Mouse (Mus musculus) kidney, embryonic 14.5 days (tissue): Measurements from ENCODE around the gene A730009L09Rik. TPM values are rescaled to one million over a fixed set of nuclear protein-coding genes. Genes with fewer than 3 reads are reported as not detected.
A peak's percentile ranks its signal among the peaks of the same experiment; 100 is the strongest.

ENCODE experiments used
- ATAC-seq: fragments of 200-750 bp; cut with Nextera tagmentation; 2 replicates; pipeline ENCODE4 v1.8.0; 2017; ENCODE audit warnings: moderate number of reproducible peaks, mild to moderate bottlenecking, moderate TSS enrichment, moderate library complexity; ENCODE audit not compliant: low FRiP score, low TSS enrichment
- H3K27ac ChIP-seq: fragments of 300-500 bp; sonication (generic); 2 replicates; pipeline ENCODE4 v1.5.1; 2014; ENCODE audit warnings: low read depth, mild to moderate bottlenecking, low read length, moderate library complexity, mixed read lengths
- H3K27me3 ChIP-seq: fragments of 300-500 bp; sonication (generic); 2 replicates; pipeline ENCODE4 v1.6.1; 2014; ENCODE audit warnings: mild to moderate bottlenecking, low read length; ENCODE audit not compliant: control insufficient read depth, insufficient read depth
- H3K36me3 ChIP-seq: fragments of 300-500 bp; sonication (generic); 2 replicates; pipeline ENCODE4 v1.6.1; 2014; ENCODE audit warnings: low read length, mixed read lengths; ENCODE audit not compliant: control insufficient read depth, insufficient read depth
- H3K4me1 ChIP-seq: fragments of 300-500 bp; sonication (generic); 2 replicates; pipeline ENCODE4 v1.6.1; 2014; ENCODE audit warnings: low read length, mixed read lengths; ENCODE audit not compliant: control insufficient read depth, insufficient read depth
- H3K4me2 ChIP-seq: fragments of 300-500 bp; sonication (generic); replicated peaks from 2 replicates; pipeline ENCODE4 v1.6.1; 2014; ENCODE audit warnings: low read depth, mild to moderate bottlenecking, low read length
- H3K4me3 ChIP-seq: fragments of 300-500 bp; sonication (generic); 2 replicates; pipeline ENCODE4 v1.5.1; 2014; ENCODE audit warnings: mild to moderate bottlenecking, low read length
- H3K9ac ChIP-seq: fragments of 300-500 bp; sonication (generic); 2 replicates; pipeline ENCODE4 v1.6.1; 2014; ENCODE audit warnings: low read depth, mild to moderate bottlenecking, low read length, moderate library complexity
- H3K9me3 ChIP-seq: fragments of 300-500 bp; sonication (generic); 2 replicates; pipeline ENCODE4 v1.6.1; 2016; ENCODE audit warnings: low read length; ENCODE audit not compliant: control insufficient read depth
- WGBS: fragments of 180-500 bp; shearing (Covaris S2); extraction: QIAGEN DNeasy Blood & Tissue Kit; methylation state at CpG from one replicate; pipeline ENCODE4 v1.1.7; 2014; 5-methylcytosine and 5-hydroxymethylcytosine counted together
- polyA plus RNA-seq: library from polyadenylated mRNA; unstranded; fragments of >200 nt; fragmentation: Nextera tagmentation; extraction: Ambion mirVana; gene quantifications from 2 replicates; pipeline ENCODE4 v1.2.1, GENCODE M21; 2014

A730009L09Rik gene
- polyA plus RNA-seq, 1 experiment from 2014 or later = not detected

DNA sequence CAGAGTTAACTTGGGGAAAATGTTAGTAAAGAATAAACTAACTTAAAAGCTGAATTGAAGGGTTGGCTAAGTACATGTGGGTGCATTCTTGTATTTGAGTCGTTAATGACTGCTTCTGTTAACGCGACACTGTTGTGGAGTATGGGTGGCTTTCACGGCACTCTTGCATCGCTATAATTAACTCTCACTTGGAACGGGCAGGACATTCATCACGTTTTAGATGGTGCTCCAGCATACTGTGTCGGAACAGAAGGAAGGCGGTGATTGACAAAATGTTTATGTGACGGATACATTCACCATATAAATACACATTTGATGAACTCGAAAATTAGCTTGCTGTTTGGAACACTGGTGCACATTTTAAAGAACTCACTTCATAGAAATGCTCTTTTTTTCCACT lies 29.0 kb upstream of the A730009L09Rik start:
- Histone ChIP-seq H3K27ac (no peak overlapping the region), H3K4me3 (no peak overlapping the region), H3K9ac (no peak overlapping the region), H3K27me3 (no peaks in the 10 kb centered on the region), H3K36me3 (no peaks in the 10 kb centered on the region), H3K4me1 (no peaks in the 10 kb centered on the region), H3K9me3 (no peaks in the 10 kb centered on the region), H3K4me2 (no peak overlapping the region)
- 53% methylated on average over 11 of the region's 11 CpGs for WGBS
- no peak for ATAC-seq

- Histone ChIP-seq H3K27ac (no peak overlapping the region), H3K27me3 (no peaks in the 10 kb centered on the region), H3K4me3 (no peak overlapping the region), H3K9ac (no peak overlapping the region), H3K4me2 (peak overlapping the region; percentile 28; the same call in 1 of the 2 replicates), H3K4me1 (no peaks in the 10 kb centered on the region), H3K36me3 (no peaks in the 10 kb centered on the region), H3K9me3 (no peaks in the 10 kb centered on the region)
- peak; percentile 77; the same call in 1 of the 2 replicates for ATAC-seq
- WGBS = 36% methylated on average over 3 of the region's 3 CpGs
Measured at GRCm38 (mm10) chr16:84494818-84495217, 20.1 kb upstream of the A730009L09Rik start.

DNA sequence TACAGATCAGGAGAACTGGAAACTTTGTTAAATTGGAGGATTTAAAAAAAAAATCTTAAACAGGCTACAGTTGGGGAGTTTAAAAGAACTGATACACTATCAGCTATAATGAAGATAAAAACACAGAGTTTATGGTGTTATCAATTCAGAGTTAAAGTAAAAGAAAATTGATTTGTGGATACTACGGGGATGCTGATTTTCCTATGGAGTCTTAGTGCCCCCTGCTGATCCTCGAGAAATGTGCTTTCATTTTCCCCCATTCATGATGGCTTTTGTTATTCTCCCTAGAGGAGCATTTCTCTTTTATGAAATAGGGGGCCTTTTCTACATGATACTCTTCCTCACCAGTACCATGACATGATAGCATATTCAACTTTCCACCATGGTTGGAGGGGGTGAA lies 19.5 kb upstream of the A730009L09Rik start:
- H3K36me3 ChIP-seq = no peaks in the 10 kb centered on the region
- ATAC-seq = peak; percentile 80; the same call in 1 of the 2 replicates
- H3K4me3 ChIP-seq = no peak overlapping the region
- no peaks in the 10 kb centered on the region for H3K4me1 ChIP-seq
- no peak overlapping the region for H3K27ac ChIP-seq
- no peaks in the 10 kb centered on the region for H3K9me3 ChIP-seq
- WGBS = 19% methylated on average over 2 of the region's 2 CpGs
- H3K4me2 ChIP-seq = peak overlapping the region; percentile 28
- H3K9ac ChIP-seq = no peak overlapping the region
- no peaks in the 10 kb centered on the region for H3K27me3 ChIP-seq

DNA sequence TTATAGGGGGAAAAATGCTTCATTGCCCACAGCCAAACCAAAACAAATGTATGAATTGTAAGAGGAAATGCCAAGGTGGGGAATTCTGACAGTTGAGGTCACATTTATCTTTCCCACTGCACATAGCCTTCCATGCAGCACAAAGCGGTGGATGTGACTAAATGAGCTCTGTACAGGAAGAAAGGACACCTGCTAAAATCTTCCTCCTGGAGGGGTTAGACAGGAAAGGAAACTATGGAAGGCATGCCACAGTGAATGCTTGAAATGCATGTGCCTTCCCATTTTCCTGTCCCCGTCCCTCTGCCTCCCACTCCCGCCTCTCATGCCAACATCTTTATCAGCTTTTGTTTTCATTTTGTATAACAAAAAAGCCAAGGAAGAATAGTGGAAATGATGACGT lies 7.2 kb upstream of the A730009L09Rik start:
- no peaks in the 10 kb centered on the region for H3K4me1 ChIP-seq
- 69% methylated on average over 4 of the region's 4 CpGs for WGBS
- no peak overlapping the region for H3K27ac ChIP-seq

GRCm38 (mm10) chr16:84521975-84522635 lies 7.2 kb downstream of the A730009L09Rik start:
- ATAC-seq = no peak
- 95% methylated on average over 11 of the region's 11 CpGs for WGBS

More for the DNA sequence above, 7.2 kb upstream of the A730009L09Rik start:
- Histone ChIP-seq H3K9me3 (no peaks in the 10 kb centered on the region), H3K4me3 (no peak overlapping the region), H3K4me2 (no peak overlapping the region), H3K27me3 (no peaks in the 10 kb centered on the region), H3K9ac (no peak overlapping the region), H3K36me3 (no peaks in the 10 kb centered on the region)
- ATAC-seq = no peak

DNA sequence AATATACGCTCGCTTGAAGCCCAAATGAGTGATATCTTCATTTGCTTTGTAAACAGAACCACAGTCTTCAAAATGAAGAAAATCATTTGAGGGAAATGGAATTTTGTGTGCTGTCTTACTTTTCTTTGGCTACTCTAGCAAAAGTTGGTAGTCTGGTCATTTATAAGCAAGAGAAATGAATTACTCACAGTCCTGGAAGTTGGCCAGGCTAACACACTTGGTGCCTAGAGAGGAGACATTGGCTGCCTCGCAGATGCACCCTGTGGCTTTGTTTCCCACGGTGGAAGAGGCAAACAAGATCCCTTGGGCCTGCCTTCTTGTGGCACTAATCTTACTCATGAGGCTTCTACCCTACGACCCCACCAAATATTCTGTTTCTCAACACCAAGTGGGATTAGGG lies 8.1 kb downstream of the A730009L09Rik start:
- no peak overlapping the region for H3K9ac ChIP-seq
- H3K4me1 ChIP-seq = no peaks in the 10 kb centered on the region
- H3K4me3 ChIP-seq = no peak overlapping the region
- H3K27me3 ChIP-seq = no peaks in the 10 kb centered on the region
- H3K9me3 ChIP-seq = no peaks in the 10 kb centered on the region
- H3K36me3 ChIP-seq = no peaks in the 10 kb centered on the region
- H3K4me2 ChIP-seq = no peak overlapping the region
- H3K27ac ChIP-seq = no peak overlapping the region
- 89% methylated on average over 5 of the region's 5 CpGs for WGBS
- no peak for ATAC-seq

More at GRCm38 (mm10) chr16:84521975-84522635, 7.2 kb downstream of the A730009L09Rik start:
- no peak overlapping the region for H3K4me3 ChIP-seq
- H3K36me3 ChIP-seq = no peaks in the 10 kb centered on the region
- H3K9me3 ChIP-seq = no peaks in the 10 kb centered on the region
- H3K27ac ChIP-seq = no peak overlapping the region
- H3K4me1 ChIP-seq = no peaks in the 10 kb centered on the region
- H3K9ac ChIP-seq = no peak overlapping the region
- no peaks in the 10 kb centered on the region for H3K27me3 ChIP-seq
- H3K4me2 ChIP-seq = no peak overlapping the region

DNA sequence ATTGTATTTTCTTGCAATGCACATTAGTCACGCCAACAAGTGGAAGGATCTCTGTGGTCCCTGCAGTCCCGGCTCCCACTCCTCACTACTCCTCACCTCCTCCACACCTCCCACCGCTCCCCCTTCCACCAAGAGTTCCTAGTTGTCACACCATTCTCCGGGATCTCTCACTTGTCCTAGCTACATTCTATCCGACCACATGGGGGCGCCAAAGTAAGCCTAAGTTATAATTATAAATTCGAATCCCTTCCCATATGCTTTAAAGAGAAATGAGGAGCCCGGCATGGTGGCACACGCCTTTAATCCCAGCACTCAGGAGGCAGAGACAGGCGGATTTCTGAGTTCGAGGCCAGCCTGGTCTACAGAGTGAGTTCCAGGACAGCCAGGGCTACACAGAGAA lies 12.5 kb downstream of the A730009L09Rik start:
- no peak for ATAC-seq
- H3K9me3 ChIP-seq = no peaks in the 10 kb centered on the region
- 58% methylated on average over 11 of the region's 11 CpGs for WGBS
- H3K27me3 ChIP-seq = no peaks in the 10 kb centered on the region
- no peaks in the 10 kb centered on the region for H3K36me3 ChIP-seq
- no peak overlapping the region for H3K4me3 ChIP-seq
- no peaks in the 10 kb centered on the region for H3K4me1 ChIP-seq
- H3K4me2 ChIP-seq = no peak overlapping the region
- H3K9ac ChIP-seq = no peak overlapping the region
- no peak overlapping the region for H3K27ac ChIP-seq

DNA sequence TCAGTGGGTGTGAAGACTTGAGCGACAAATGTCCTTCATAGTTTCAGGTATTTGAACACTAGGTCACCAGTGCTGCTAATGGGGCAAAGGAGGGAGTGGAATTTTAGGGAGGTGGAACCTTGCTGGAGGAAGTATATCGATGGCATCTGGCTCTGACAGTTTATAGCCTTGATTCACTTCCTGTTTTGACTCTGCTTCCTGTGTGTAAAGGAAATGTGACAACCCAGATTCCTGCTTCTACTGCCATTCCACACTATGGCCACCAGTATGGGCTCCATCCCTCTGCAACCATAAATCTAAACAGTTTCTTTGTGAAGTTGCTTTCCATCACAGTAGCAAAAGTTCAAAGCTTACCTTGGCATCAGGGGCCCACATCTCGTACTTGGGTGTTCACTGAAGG lies 17.9 kb downstream of the A730009L09Rik start:
- Histone ChIP-seq H3K27ac (no peak overlapping the region), H3K36me3 (no peaks in the 10 kb centered on the region), H3K4me1 (no peaks in the 10 kb centered on the region), H3K4me3 (no peak overlapping the region), H3K4me2 (no peak overlapping the region), H3K9ac (no peak overlapping the region), H3K9me3 (no peaks in the 10 kb centered on the region), H3K27me3 (no peaks in the 10 kb centered on the region)
- 70% methylated on average over 3 of the region's 3 CpGs for WGBS
- no peak for ATAC-seq

- no peaks in the 10 kb centered on the region for H3K27me3 ChIP-seq
- H3K9ac ChIP-seq = no peak overlapping the region
Measured at GRCm38 (mm10) chr16:84546059-84546458, 31.1 kb downstream of the A730009L09Rik start.

More at GRCm38 (mm10) chr16:84546059-84546458, 31.1 kb downstream of the A730009L09Rik start:
- Histone ChIP-seq H3K27ac (no peak overlapping the region), H3K36me3 (no peaks in the 10 kb centered on the region), H3K4me3 (no peak overlapping the region), H3K9me3 (no peaks in the 10 kb centered on the region), H3K4me1 (no peaks in the 10 kb centered on the region), H3K4me2 (no peak overlapping the region)
- 88% methylated on average over 4 of the region's 4 CpGs for WGBS
- ATAC-seq = no peak
